ENCODE assay signal across 9 mouse cellular contexts in genomic region chr5:122208909-122209308, GRCm38 (mm10). TPM values are rescaled to one million over a fixed set of nuclear protein-coding genes. Genes with fewer than 3 reads are reported as not detected.
DNase-seq lines count a peak whose midpoint lies in the region; ATAC-seq and TF ChIP-seq lines count a peak whose summit lies in the region.
"Had no signal": no experiment of that assay in that cellular context is flagged by ENCODE, and none has a peak within 500 bp of the region (broad histone marks: within the 10 kb centered on the region; RNA-seq: fewer than 3 reads in every experiment).

No protein-coding gene starts in this region.

- no peak for TF ChIP-seq CTCF in kidney, postnatal 0 days (IDR thresholded peaks at IDR 0.05; ENCODE audit: low read depth)

- no peak for ATAC-seq in forebrain, embryonic 11.5 days (replicated peaks; ENCODE audit: low FRiP score)
- no peak for ATAC-seq in forebrain, embryonic 14.5 days
- no peak for ATAC-seq in kidney, postnatal 0 days (replicated peaks; ENCODE audit: low FRiP score, low read depth)
- ATAC-seq in stomach, embryonic 15.5 days (ENCODE audit: insufficient read depth, low FRiP score, low read depth): no peak

- peaks cover 7% of the 10 kb centered on the region; the same call in 1 of the 2 replicates for H3K4me1 ChIP-seq in forebrain, embryonic 11.5 days (replicated peaks; ENCODE audit: control insufficient read depth, insufficient read depth, low read length)
- peaks cover 7% of the 10 kb centered on the region for H3K4me1 ChIP-seq in forebrain, embryonic 14.5 days (ENCODE audit: control insufficient read depth, insufficient read depth, low read length)
- 0 out of 2 replicates have a peak, but pooled peaks cover 3% of the 10 kb centered on the region for H3K4me1 ChIP-seq in kidney, postnatal 0 days (replicated peaks; ENCODE audit: insufficient read depth, low read length)
- peaks cover 27% of the 10 kb centered on the region for H3K4me1 ChIP-seq in embryonic facial prominence, embryonic 10.5 days
- H3K4me1 ChIP-seq in stomach, embryonic 15.5 days: no peaks in the 10 kb centered on the region

- H3K36me3 ChIP-seq in forebrain, embryonic 11.5 days (ENCODE audit: control insufficient read depth, insufficient read depth, low read length): no peaks in the 10 kb centered on the region
- no peaks in the 10 kb centered on the region for H3K36me3 ChIP-seq in forebrain, embryonic 14.5 days (ENCODE audit: control insufficient read depth, insufficient read depth, low read length)
- H3K36me3 ChIP-seq in kidney, postnatal 0 days (ENCODE audit: insufficient read depth, low read length): no peaks in the 10 kb centered on the region
- peaks cover 7% of the 10 kb centered on the region; the same call in 1 of the 2 replicates for H3K36me3 ChIP-seq in embryonic facial prominence, embryonic 10.5 days (replicated peaks)
- no peaks in the 10 kb centered on the region for H3K36me3 ChIP-seq in stomach, embryonic 15.5 days

- no peak for DNase-seq in forebrain, embryonic 11.5 days (ENCODE audit: low spot score)
- no peak for DNase-seq in forebrain, embryonic 14.5 days (ENCODE audit: low spot score)
- DNase-seq in kidney, postnatal 0 days (ENCODE audit: low spot score): no peak
- no peak for DNase-seq in kidney, postnatal 36 days
- DNase-seq in embryonic facial prominence, embryonic 10.5 days (ENCODE audit: low spot score): no peak
- DNase-seq in layer of hippocampus, adult 18-20 months (ENCODE audit: low spot score in 2 of 2): no peak
- no peak for DNase-seq in MN1 (ENCODE audit: low spot score)
- DNase-seq: cerebellum, postnatal 36 days had no signal

- H3K27me3 ChIP-seq in forebrain, embryonic 11.5 days (ENCODE audit: control insufficient read depth, insufficient read depth, low read length): no peaks in the 10 kb centered on the region
- no peaks in the 10 kb centered on the region for H3K27me3 ChIP-seq in forebrain, embryonic 14.5 days (replicated peaks; ENCODE audit: control insufficient read depth, insufficient read depth, low read length)
- H3K27me3 ChIP-seq in kidney, postnatal 0 days (ENCODE audit: insufficient read depth, low read length): no peaks in the 10 kb centered on the region
- no peaks in the 10 kb centered on the region for H3K27me3 ChIP-seq in embryonic facial prominence, embryonic 10.5 days (replicated peaks; ENCODE audit: low read depth, poor library complexity, severe bottlenecking)
- H3K27me3 ChIP-seq in stomach, embryonic 15.5 days (replicated peaks): no peaks in the 10 kb centered on the region

- H3K27ac ChIP-seq in forebrain, embryonic 11.5 days (ENCODE audit: low read depth, low read length): no peak overlapping the region
- H3K27ac ChIP-seq in forebrain, embryonic 14.5 days (ENCODE audit: low read depth, low read length): no peak overlapping the region
- H3K27ac ChIP-seq in kidney, postnatal 0 days: peak overlapping the region; percentile 68; the same call in 1 of the 2 replicates
- peak overlapping the region; percentile 89 for H3K27ac ChIP-seq in embryonic facial prominence, embryonic 10.5 days (replicated peaks)
- H3K27ac ChIP-seq in stomach, embryonic 15.5 days: no peak overlapping the region

- no peaks in the 10 kb centered on the region for H3K9me3 ChIP-seq in forebrain, embryonic 11.5 days (ENCODE audit: control insufficient read depth, low read length)
- no peaks in the 10 kb centered on the region for H3K9me3 ChIP-seq in forebrain, embryonic 14.5 days (replicated peaks; ENCODE audit: control insufficient read depth, low read length)
- no peaks in the 10 kb centered on the region for H3K9me3 ChIP-seq in kidney, postnatal 0 days (replicated peaks; ENCODE audit: low read length)
- no peaks in the 10 kb centered on the region for H3K9me3 ChIP-seq in embryonic facial prominence, embryonic 10.5 days
- H3K9me3 ChIP-seq in stomach, embryonic 15.5 days: no peaks in the 10 kb centered on the region

- WGBS in forebrain, embryonic 11.5 days: 43% methylated on average over 6 of the region's 6 CpGs
- WGBS in forebrain, embryonic 14.5 days: 47% methylated on average over 6 of the region's 6 CpGs
- 41% methylated on average over 6 of the region's 6 CpGs for WGBS in kidney, postnatal 0 days
- 43% methylated on average over 6 of the region's 6 CpGs for WGBS in embryonic facial prominence, embryonic 10.5 days
- WGBS in stomach, embryonic 15.5 days: 47% methylated on average over 6 of the region's 6 CpGs

- peak overlapping the region; percentile 64 for H3K9ac ChIP-seq in forebrain, embryonic 11.5 days (ENCODE audit: low read length)
- H3K9ac ChIP-seq in forebrain, embryonic 14.5 days (ENCODE audit: low read length): no peak overlapping the region
- H3K9ac ChIP-seq in kidney, postnatal 0 days (ENCODE audit: low read depth, low read length): no peak overlapping the region
- no peak overlapping the region for H3K9ac ChIP-seq in stomach, embryonic 15.5 days

- H3K4me2 ChIP-seq in forebrain, embryonic 11.5 days (ENCODE audit: low read depth, low read length, severe bottlenecking): no peak overlapping the region
- no peak overlapping the region; the same call in 1 of the 2 replicates for H3K4me2 ChIP-seq in forebrain, embryonic 14.5 days (ENCODE audit: low read length)
- no peak overlapping the region for H3K4me2 ChIP-seq in kidney, postnatal 0 days (ENCODE audit: low read length)
- peak overlapping the region; percentile 62; the same call in 1 of the 2 replicates for H3K4me2 ChIP-seq in stomach, embryonic 15.5 days

- no peak overlapping the region for H3K4me3 ChIP-seq in forebrain, embryonic 11.5 days (ENCODE audit: low read depth, low read length)
- no peak overlapping the region for H3K4me3 ChIP-seq in forebrain, embryonic 14.5 days (ENCODE audit: low read depth, low read length)
- no peak overlapping the region for H3K4me3 ChIP-seq in kidney, postnatal 0 days (replicated peaks; ENCODE audit: low read depth, low read length)
- peak overlapping the region; percentile 60 for H3K4me3 ChIP-seq in embryonic facial prominence, embryonic 10.5 days
- H3K4me3 ChIP-seq in stomach, embryonic 15.5 days (replicated peaks): no peak overlapping the region

RNA-seq across cellular contexts. Expression of gene Hvcn1, which starts 2.3 kb away (rescaled TPM):
- polyA plus RNA-seq in forebrain, embryonic 11.5 days (2014; fragmentation: Nextera tagmentation; extraction: Ambion mirVana): 8.6 and 11.1 TPM in 2 replicates
- 1.3 and 2.4 TPM in 2 replicates for polyA plus RNA-seq in forebrain, embryonic 14.5 days (2014; fragmentation: Nextera tagmentation; extraction: Ambion mirVana)
- polyA plus RNA-seq in kidney, postnatal 0 days (2015; fragmentation: Nextera tagmentation; extraction: Ambion mirVana): 12.2 and 13.5 TPM in 2 replicates
- 14.6 and 15.8 TPM in 2 replicates for polyA plus RNA-seq in embryonic facial prominence, embryonic 10.5 days (2016; fragmentation: Nextera tagmentation; extraction: Ambion mirVana)
- 6.1 and 6.2 TPM in 2 replicates for polyA plus RNA-seq in stomach, embryonic 15.5 days (2015; fragmentation: Nextera tagmentation; extraction: Ambion mirVana)
- 1 to 10 TPM; 2.4 to 3.1 TPM for total RNA-seq in layer of hippocampus, adult 18-20 months (2021)

RNA-seq across cellular contexts. Expression of gene Ppp1cc, which starts 50.8 kb away (rescaled TPM):
- 364 and 378 TPM in 2 replicates for polyA plus RNA-seq in forebrain, embryonic 11.5 days (2014; fragmentation: Nextera tagmentation; extraction: Ambion mirVana)
- 274 and 280 TPM in 2 replicates for polyA plus RNA-seq in forebrain, embryonic 14.5 days (2014; fragmentation: Nextera tagmentation; extraction: Ambion mirVana)
- polyA plus RNA-seq in kidney, postnatal 0 days (2015; fragmentation: Nextera tagmentation; extraction: Ambion mirVana): 203 and 220 TPM in 2 replicates
- 296 and 318 TPM in 2 replicates for polyA plus RNA-seq in embryonic facial prominence, embryonic 10.5 days (2016; fragmentation: Nextera tagmentation; extraction: Ambion mirVana)
- 224 and 229 TPM in 2 replicates for polyA plus RNA-seq in stomach, embryonic 15.5 days (2015; fragmentation: Nextera tagmentation; extraction: Ambion mirVana)
- 100 to 1,000 TPM; 189 to 219 TPM for total RNA-seq in layer of hippocampus, adult 18-20 months (2021)

RNA-seq across cellular contexts. Expression of gene Tctn1, which starts 55.4 kb away (rescaled TPM):
- polyA plus RNA-seq in forebrain, embryonic 11.5 days (2014; fragmentation: Nextera tagmentation; extraction: Ambion mirVana): 5.2 and 7.5 TPM in 2 replicates
- polyA plus RNA-seq in forebrain, embryonic 14.5 days (2014; fragmentation: Nextera tagmentation; extraction: Ambion mirVana): 3.5 and 3.6 TPM in 2 replicates
- polyA plus RNA-seq in kidney, postnatal 0 days (2015; fragmentation: Nextera tagmentation; extraction: Ambion mirVana): 5.2 and 6.6 TPM in 2 replicates
- 4.8 and 5.5 TPM in 2 replicates for polyA plus RNA-seq in embryonic facial prominence, embryonic 10.5 days (2016; fragmentation: Nextera tagmentation; extraction: Ambion mirVana)
- polyA plus RNA-seq in stomach, embryonic 15.5 days (2015; fragmentation: Nextera tagmentation; extraction: Ambion mirVana): 4.8 and 5.0 TPM in 2 replicates
- 10 to 100 TPM; 10.9 to 12.0 TPM for total RNA-seq in layer of hippocampus, adult 18-20 months (2021)

Comparison
In these comparisons a context has a peak if more than half of its experiments do, and no peak if none do; other contexts are left out.
1. H3K27ac ChIP-seq: peak in kidney, postnatal 0 days (single experiment) and embryonic facial prominence, embryonic 10.5 days (single experiment); none in forebrain, embryonic 11.5 days (single experiment), forebrain, embryonic 14.5 days (single experiment) and stomach, embryonic 15.5 days (single experiment).